Mouse (Mus musculus) kidney, postnatal 4 days (tissue): ENCODE measurements at regions not wholly inside any gene's neighbourhood (a gene's known extent, or its start where the extent isn't known, plus 50 kb on each side); places are given as distances from the start of the nearest gene placed in this dataset.

Source experiments
- DNase-seq, 2 experiments: peaks; one replicate each; pipeline ENCODE4 v3.0.0; 2021; ENCODE audit warnings: mixed read lengths in 2 of 2

- no peak for DNase-seq
Measured at GRCm38 (mm10) chr5:119158171-119158570, 512.3 kb upstream of the Tbx3 start.

- no peak for DNase-seq
Measured at GRCm38 (mm10) chr5:119162132-119162675, 508.3 kb upstream of the Tbx3 start.

- peak; percentile 73 to 81 for DNase-seq
Measured at GRCm38 (mm10) chr5:119167718-119168117, 502.8 kb upstream of the Tbx3 start.

GRCm38 (mm10) chr5:119169274-119169673, 501.2 kb upstream of the Tbx3 start:
- DNase-seq = no peak

GRCm38 (mm10) chr5:119171626-119172025, 498.8 kb upstream of the Tbx3 start:
- no peak for DNase-seq

- DNase-seq = peak in 1 of 2 experiments; percentile 23
Measured at GRCm38 (mm10) chr5:119178805-119179204, 491.7 kb upstream of the Tbx3 start.

- DNase-seq = peak in 1 of 2 experiments; percentile 21
Measured at GRCm38 (mm10) chr5:119183545-119184047, 486.9 kb upstream of the Tbx3 start.

GRCm38 (mm10) chr5:119186611-119187010, 483.9 kb upstream of the Tbx3 start:
- no peak for DNase-seq

- DNase-seq = peak; percentile 30 to 52
Measured at GRCm38 (mm10) chr5:119188476-119188875, 482.0 kb upstream of the Tbx3 start.

GRCm38 (mm10) chr5:119193699-119194681, 476.5 kb upstream of the Tbx3 start:
- peak; percentile 33 to 42 for DNase-seq

GRCm38 (mm10) chr5:119199906-119200305, 470.6 kb upstream of the Tbx3 start:
- peak in 1 of 2 experiments; percentile 46 for DNase-seq

GRCm38 (mm10) chr5:119201251-119201650, 469.2 kb upstream of the Tbx3 start:
- no peak for DNase-seq

GRCm38 (mm10) chr5:119204736-119205135, 465.7 kb upstream of the Tbx3 start:
- DNase-seq = no peak

GRCm38 (mm10) chr5:119208077-119208476, 462.4 kb upstream of the Tbx3 start:
- DNase-seq = peak; percentile 23 to 36

GRCm38 (mm10) chr5:119213196-119213595, 457.3 kb upstream of the Tbx3 start:
- DNase-seq = no peak

GRCm38 (mm10) chr5:119213692-119214357, 456.6 kb upstream of the Tbx3 start:
- no peak for DNase-seq

GRCm38 (mm10) chr5:119214937-119215336, 455.5 kb upstream of the Tbx3 start:
- DNase-seq = peak; percentile 27 to 31

- DNase-seq = no peak
Measured at GRCm38 (mm10) chr5:119215364-119215763, 455.1 kb upstream of the Tbx3 start.

GRCm38 (mm10) chr5:119216146-119216545, 454.3 kb upstream of the Tbx3 start:
- no peak for DNase-seq

- DNase-seq = no peak
Measured at GRCm38 (mm10) chr5:119217077-119217476, 453.4 kb upstream of the Tbx3 start.

- DNase-seq = no peak
Measured at GRCm38 (mm10) chr5:119228691-119229090, 441.8 kb upstream of the Tbx3 start.

- no peak for DNase-seq
Measured at GRCm38 (mm10) chr5:119232941-119233340, 437.5 kb upstream of the Tbx3 start.

- DNase-seq = no peak
Measured at GRCm38 (mm10) chr5:119235884-119236283, 434.6 kb upstream of the Tbx3 start.
